In the genomic region with DNA sequence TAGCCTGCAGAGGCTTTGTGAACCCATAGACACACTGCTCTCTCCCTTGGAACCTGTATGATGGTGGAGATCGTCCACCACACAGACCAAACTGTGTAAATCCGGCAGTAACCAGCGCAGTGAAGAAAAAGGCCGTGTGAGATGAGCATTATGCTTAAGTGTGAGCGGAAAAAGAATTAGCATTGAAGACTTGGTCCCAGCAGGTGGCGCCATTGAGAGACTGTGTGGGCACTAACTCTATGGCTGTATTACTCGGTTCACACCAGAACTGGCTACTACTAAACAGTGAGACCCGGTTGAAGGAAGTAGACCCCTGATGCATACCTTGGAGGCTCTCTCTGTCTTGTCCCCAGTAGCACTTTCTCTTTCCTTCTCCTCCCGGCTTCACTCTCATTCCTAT, we compare ENCODE assay signal across 9 mouse cellular contexts.
DNase-seq lines count a peak whose midpoint lies in the region; ATAC-seq lines count a peak whose summit lies in the region.
"Had no signal": no experiment of that assay in that cellular context is flagged by ENCODE, and none has a peak within 500 bp of the region (broad histone marks: within the 10 kb centered on the region; RNA-seq: fewer than 3 reads in every experiment).

No protein-coding gene starts in this region.

- WGBS in hindbrain, embryonic 10.5 days, result 67% methylated on average over 9 of the region's 9 CpGs
- WGBS in hindbrain, embryonic 14.5 days, result 61% methylated on average over 9 of the region's 9 CpGs

- DNase-seq in hindbrain, embryonic 10.5 days (ENCODE audit: low spot score), result peak; percentile 37
- no peak for DNase-seq in hindbrain, embryonic 14.5 days (ENCODE audit: low spot score)
- peak; percentile 15 for DNase-seq in thymus, postnatal 0 days (ENCODE audit: low spot score)
- no peak for DNase-seq in thymus, postnatal 25 days
- DNase-seq in embryo, embryonic 10.5 days (ENCODE audit: low spot score), result peak; percentile 59
- DNase-seq in retina, postnatal 1 day, result peak; percentile 46
- DNase-seq in urinary bladder, postnatal 14 days (ENCODE audit: low spot score), result no peak
- DNase-seq in urinary bladder, adult 2 months (ENCODE audit: low spot score), result no peak

- H3K27me3 ChIP-seq in hindbrain, embryonic 10.5 days (ENCODE audit: insufficient read depth, poor library complexity, severe bottlenecking), result no peaks in the 10 kb centered on the region
- no peaks in the 10 kb centered on the region for H3K27me3 ChIP-seq in hindbrain, embryonic 14.5 days (ENCODE audit: control insufficient read depth, insufficient read depth, low read length)
- H3K27me3 ChIP-seq: liver, embryonic 15.5 days had no signal

- no peak overlapping the region for H3K27ac ChIP-seq in hindbrain, embryonic 10.5 days
- no peak overlapping the region for H3K27ac ChIP-seq in hindbrain, embryonic 14.5 days
- H3K27ac ChIP-seq: liver, embryonic 15.5 days had no signal

- no peak overlapping the region for H3K9ac ChIP-seq in hindbrain, embryonic 14.5 days
- H3K9ac ChIP-seq: liver, embryonic 15.5 days had no signal

- H3K4me1 ChIP-seq in hindbrain, embryonic 10.5 days (replicated peaks), result no peaks in the 10 kb centered on the region
- H3K4me1 ChIP-seq in hindbrain, embryonic 14.5 days (replicated peaks; ENCODE audit: control insufficient read depth, insufficient read depth, low read length), result no peaks in the 10 kb centered on the region
- H3K4me1 ChIP-seq: liver, embryonic 15.5 days had no signal

- H3K36me3 ChIP-seq in hindbrain, embryonic 10.5 days, result no peaks in the 10 kb centered on the region
- no peaks in the 10 kb centered on the region for H3K36me3 ChIP-seq in hindbrain, embryonic 14.5 days (replicated peaks; ENCODE audit: control insufficient read depth, insufficient read depth)
- H3K36me3 ChIP-seq: liver, embryonic 15.5 days had no signal

- H3K4me2 ChIP-seq in hindbrain, embryonic 14.5 days (replicated peaks), result no peak overlapping the region
- H3K4me2 ChIP-seq: liver, embryonic 15.5 days had no signal

- ATAC-seq in hindbrain, embryonic 14.5 days (ENCODE audit: low FRiP score), result no peak

- H3K9me3 ChIP-seq in hindbrain, embryonic 10.5 days, result no peaks in the 10 kb centered on the region
- no peaks in the 10 kb centered on the region for H3K9me3 ChIP-seq in hindbrain, embryonic 14.5 days (ENCODE audit: control insufficient read depth, low read length)
- H3K9me3 ChIP-seq: liver, embryonic 15.5 days had no signal

- H3K4me3 ChIP-seq in hindbrain, embryonic 10.5 days, result no peak overlapping the region
- H3K4me3 ChIP-seq in hindbrain, embryonic 14.5 days (replicated peaks; ENCODE audit: low read length), result no peak overlapping the region
- H3K4me3 ChIP-seq: liver, embryonic 15.5 days had no signal

Comparison
In these comparisons a context has a peak if more than half of its experiments do, and no peak if none do; other contexts are left out.
1. DNase-seq: peak in hindbrain, embryonic 10.5 days (single experiment), thymus, postnatal 0 days (single experiment), embryo, embryonic 10.5 days (single experiment) and retina, postnatal 1 day (single experiment); none in hindbrain, embryonic 14.5 days (single experiment), thymus, postnatal 25 days (single experiment), urinary bladder, postnatal 14 days (single experiment) and urinary bladder, adult 2 months (single experiment).